Mouse (Mus musculus) kidney, embryonic 15.5 days (tissue): ENCODE data around the gene Gpx4. TPM values are rescaled to one million over a fixed set of nuclear protein-coding genes. Genes with fewer than 3 reads are reported as not detected.
A peak's percentile ranks its signal among the peaks of the same experiment; 100 is the strongest.

Experiments used
- ATAC-seq: fragments of 200-750 bp; cut with Nextera tagmentation; replicated peaks from 2 replicates; pipeline ENCODE4 v1.8.0; 2017; ENCODE audit warnings: moderate TSS enrichment; ENCODE audit not compliant: low FRiP score
- H3K27ac ChIP-seq: fragments of 300-500 bp; sonication (generic); 2 replicates; pipeline ENCODE4 v1.5.1; 2015; ENCODE audit warnings: mild to moderate bottlenecking, inconsistent platforms
- H3K27me3 ChIP-seq: fragments of 300-500 bp; sonication (generic); 2 replicates; pipeline ENCODE4 v1.6.1; 2015; ENCODE audit warnings: inconsistent platforms
- H3K36me3 ChIP-seq: fragments of 300-500 bp; sonication (generic); 2 replicates; pipeline ENCODE4 v1.6.1; 2015; ENCODE audit warnings: inconsistent platforms
- H3K4me1 ChIP-seq: fragments of 300-500 bp; sonication (generic); 2 replicates; pipeline ENCODE4 v1.6.1; 2015; ENCODE audit warnings: inconsistent platforms
- H3K4me2 ChIP-seq: fragments of 300-500 bp; sonication (generic); 2 replicates; pipeline ENCODE4 v1.6.1; 2015; ENCODE audit warnings: moderate library complexity, mild to moderate bottlenecking, inconsistent platforms
- H3K4me3 ChIP-seq: fragments of 300-500 bp; sonication (generic); replicated peaks from 2 replicates; pipeline ENCODE4 v1.5.1; 2015; ENCODE audit warnings: mild to moderate bottlenecking, inconsistent platforms
- H3K9ac ChIP-seq: fragments of 300-500 bp; sonication (generic); 2 replicates; pipeline ENCODE4 v1.6.1; 2015; ENCODE audit warnings: mild to moderate bottlenecking, inconsistent platforms
- H3K9me3 ChIP-seq: fragments of 300-500 bp; sonication (generic); replicated peaks from 2 replicates; pipeline ENCODE4 v1.6.1; 2016; ENCODE audit warnings: inconsistent platforms
- WGBS: fragments of 180-500 bp; shearing (Covaris S2); methylation state at CpG from one replicate; pipeline ENCODE4 v1.1.7; 2015; ENCODE audit warnings: mixed read lengths; 5-methylcytosine and 5-hydroxymethylcytosine counted together
- polyA plus RNA-seq: library from polyadenylated mRNA; unstranded; fragments of >200 nt; fragmentation: Nextera tagmentation; extraction: Ambion mirVana; gene quantifications from 2 replicates; pipeline ENCODE4 v1.2.1, GENCODE M21; 2015

The Gpx4 gene
- polyA plus RNA-seq = 581 and 603 TPM in 2 replicates

DNA sequence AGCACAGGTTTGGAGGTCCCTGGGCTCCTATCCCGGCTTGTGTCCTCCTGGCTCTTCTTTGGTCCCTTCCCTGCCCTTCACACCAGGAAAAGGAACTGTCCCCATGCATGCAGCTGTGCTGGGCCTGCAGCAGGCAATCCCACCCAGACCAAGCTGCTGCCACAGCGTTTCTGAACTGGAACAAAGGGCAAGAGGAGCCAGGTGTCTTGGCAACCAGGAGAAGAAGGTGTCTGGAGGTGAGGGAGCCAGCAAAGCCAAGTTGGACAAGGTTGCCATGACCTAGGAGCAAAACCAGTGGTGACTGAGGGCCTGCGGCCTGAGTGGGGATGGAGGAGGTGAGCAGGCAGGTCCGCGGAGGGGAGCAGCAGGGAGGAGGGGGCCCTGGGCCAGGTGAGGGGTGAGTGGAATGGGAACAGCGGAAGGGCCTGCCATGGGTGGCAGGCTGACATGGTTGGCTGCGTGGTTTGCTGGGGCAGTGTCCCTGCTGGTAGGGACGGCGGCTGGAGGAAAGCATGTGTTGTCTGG, at the start of gene Gpx4:
TSS of gene Gpx4 (plus strand) at position 126 of the 525 bp plus-strand sequence.
- Histone ChIP-seq H3K4me2 (no peak within 1 kb of the TSS), H3K27me3 (no peaks in the 10 kb centered on the region), H3K36me3 (no peaks in the 10 kb centered on the region), H3K27ac (peak within 1 kb of the TSS; percentile 74), H3K9ac (no peak within 1 kb of the TSS), H3K4me3 (no peak within 1 kb of the TSS), H3K4me1 (peaks cover 46% of the 10 kb centered on the region), H3K9me3 (no peaks in the 10 kb centered on the region)
- WGBS = 27% methylated on average over 9 of the region's 9 CpGs
- no peak; the same call in 1 of the 2 replicates for ATAC-seq

GRCm38 (mm10) chr10:79997819-79998218, 49.1 kb upstream of the Gpx4 start:
- Histone ChIP-seq H3K27ac (no peak overlapping the region), H3K4me3 (peak overlapping the region; percentile 61), H3K4me1 (peaks cover 37% of the 10 kb centered on the region), H3K9ac (no peak overlapping the region; the same call in 1 of the 2 replicates), H3K36me3 (peaks cover 24% of the 10 kb centered on the region), H3K4me2 (peak overlapping the region; percentile 87), H3K27me3 (peaks cover 16% of the 10 kb centered on the region), H3K9me3 (no peaks in the 10 kb centered on the region)
- WGBS = 13% methylated on average over 15 of the region's 15 CpGs
- ATAC-seq = no peak

GRCm38 (mm10) chr10:80001945-80002344, 45.0 kb upstream of the Gpx4 start:
- Histone ChIP-seq H3K36me3 (no peaks in the 10 kb centered on the region), H3K9me3 (no peaks in the 10 kb centered on the region), H3K4me2 (no peak overlapping the region), H3K9ac (no peak overlapping the region), H3K4me3 (no peak overlapping the region), H3K27ac (no peak overlapping the region), H3K27me3 (peaks cover 19% of the 10 kb centered on the region), H3K4me1 (peaks cover 37% of the 10 kb centered on the region)
- WGBS = 75% methylated on average over 9 of the region's 9 CpGs
- ATAC-seq = no peak

DNA sequence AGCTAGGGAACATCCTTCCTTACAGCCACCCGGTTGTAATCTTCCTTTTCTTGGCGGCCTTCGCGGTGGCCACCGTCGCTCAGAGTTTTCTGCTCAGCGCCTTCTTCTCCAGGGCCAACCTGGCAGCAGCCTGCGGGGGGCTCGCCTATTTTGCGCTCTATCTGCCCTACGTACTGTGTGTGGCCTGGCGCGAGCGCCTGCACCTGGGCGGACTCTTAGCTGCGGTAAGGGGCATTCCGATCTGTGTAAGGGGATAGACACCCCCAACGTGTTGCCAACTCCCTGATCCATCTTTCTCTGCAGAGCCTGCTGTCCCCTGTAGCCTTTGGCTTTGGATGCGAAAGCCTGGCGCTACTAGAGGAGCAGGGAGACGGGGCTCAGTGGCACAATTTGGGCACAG, 44.1 kb upstream of the Gpx4 start:
- WGBS = 26% methylated on average over 21 of the region's 21 CpGs
- Histone ChIP-seq H3K4me2 (peak overlapping the region; percentile 10; the same call in 1 of the 2 replicates), H3K9me3 (no peaks in the 10 kb centered on the region), H3K36me3 (no peaks in the 10 kb centered on the region), H3K4me1 (peaks cover 29% of the 10 kb centered on the region), H3K4me3 (no peak overlapping the region), H3K9ac (no peak overlapping the region), H3K27ac (no peak overlapping the region), H3K27me3 (peaks cover 19% of the 10 kb centered on the region)
- no peak for ATAC-seq

GRCm38 (mm10) chr10:80003374-80004232, 43.4 kb upstream of the Gpx4 start:
- no peaks in the 10 kb centered on the region for H3K9me3 ChIP-seq
- peaks cover 19% of the 10 kb centered on the region for H3K27me3 ChIP-seq
- H3K4me3 ChIP-seq = no peak overlapping the region
- H3K36me3 ChIP-seq = peaks cover 3% of the 10 kb centered on the region; the same call in 1 of the 2 replicates
- H3K4me1 ChIP-seq = peaks cover 21% of the 10 kb centered on the region
- whole genome bisulfite sequencing = 62% methylated on average over 9 of the region's 9 CpGs
- no peak for ATAC-seq
- H3K4me2 ChIP-seq = no peak overlapping the region
- H3K9ac ChIP-seq = no peak overlapping the region
- no peak overlapping the region for H3K27ac ChIP-seq

- no peak overlapping the region for H3K27ac ChIP-seq
- H3K36me3 ChIP-seq = peaks cover 7% of the 10 kb centered on the region; the same call in 1 of the 2 replicates
- H3K9me3 ChIP-seq = no peaks in the 10 kb centered on the region
- H3K4me3 ChIP-seq = no peak overlapping the region
- no peak overlapping the region for H3K9ac ChIP-seq
- WGBS = 86% methylated on average over 8 of the region's 8 CpGs
- peaks cover 19% of the 10 kb centered on the region for H3K4me1 ChIP-seq
- H3K27me3 ChIP-seq = peaks cover 19% of the 10 kb centered on the region
- H3K4me2 ChIP-seq = no peak overlapping the region
- no peak for ATAC-seq
Measured at GRCm38 (mm10) chr10:80004233-80004705, 42.7 kb upstream of the Gpx4 start.

- Histone ChIP-seq H3K4me1 (peaks cover 12% of the 10 kb centered on the region; the same call in 1 of the 2 replicates), H3K36me3 (peaks cover 30% of the 10 kb centered on the region), H3K4me2 (no peak overlapping the region), H3K4me3 (no peak overlapping the region), H3K9me3 (peaks cover 3% of the 10 kb centered on the region; the same call in 1 of the 2 replicates), H3K27me3 (peaks cover 46% of the 10 kb centered on the region), H3K9ac (no peak overlapping the region), H3K27ac (no peak overlapping the region)
- no peak for ATAC-seq
- 82% methylated on average over 6 of the region's 6 CpGs for WGBS
Measured at GRCm38 (mm10) chr10:80011740-80012139, 35.2 kb upstream of the Gpx4 start.

- no peak for ATAC-seq
- Histone ChIP-seq H3K9ac (no peak overlapping the region), H3K4me1 (peaks cover 14% of the 10 kb centered on the region), H3K9me3 (peaks cover 3% of the 10 kb centered on the region; the same call in 1 of the 2 replicates), H3K27me3 (peaks cover 50% of the 10 kb centered on the region), H3K36me3 (peaks cover 27% of the 10 kb centered on the region), H3K4me3 (no peak overlapping the region), H3K27ac (no peak overlapping the region), H3K4me2 (no peak overlapping the region)
- WGBS = 35% methylated on average over 25 of the region's 25 CpGs
Measured at GRCm38 (mm10) chr10:80013609-80014008, 33.4 kb upstream of the Gpx4 start.

GRCm38 (mm10) chr10:80014484-80015290, 32.3 kb upstream of the Gpx4 start:
- Histone ChIP-seq H3K9me3 (peaks cover 3% of the 10 kb centered on the region; the same call in 1 of the 2 replicates), H3K27ac (no peak overlapping the region), H3K4me2 (no peak overlapping the region; the same call in 1 of the 2 replicates), H3K4me1 (peaks cover 25% of the 10 kb centered on the region), H3K9ac (no peak overlapping the region), H3K27me3 (peaks cover 50% of the 10 kb centered on the region), H3K36me3 (peaks cover 22% of the 10 kb centered on the region), H3K4me3 (no peak overlapping the region)
- ATAC-seq = no peak
- 25% methylated on average over 28 of the region's 28 CpGs for WGBS

DNA sequence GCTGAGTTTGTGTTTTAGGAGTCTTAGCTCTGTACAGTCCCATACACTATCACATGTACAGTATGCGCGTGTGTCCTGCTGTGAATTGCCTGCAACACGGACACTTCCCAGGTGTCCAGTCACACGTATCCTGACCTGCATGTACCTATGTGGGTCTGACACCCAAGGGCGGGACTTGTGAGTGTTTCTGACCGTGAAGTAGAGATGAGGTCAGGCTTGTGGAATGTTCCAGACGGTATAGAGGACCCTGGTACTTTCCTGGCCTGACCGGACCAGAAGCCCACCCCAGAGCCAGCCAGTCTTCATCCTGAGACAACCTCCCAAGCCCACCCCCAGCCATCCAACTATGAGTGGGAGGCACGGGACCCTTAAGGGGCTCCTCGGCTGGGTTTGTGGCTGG, 31.4 kb upstream of the Gpx4 start:
- WGBS = 74% methylated on average over 10 of the region's 10 CpGs

GRCm38 (mm10) chr10:80016511-80016910, 30.5 kb upstream of the Gpx4 start, which contains the start of gene Arhgap45:
Gene Arhgap45, plus strand, starts transcription at chr10:80016653.
- no peak within 1 kb of the TSS for H3K4me2 ChIP-seq
- peaks cover 36% of the 10 kb centered on the region for H3K4me1 ChIP-seq
- no peak within 1 kb of the TSS; the same call in 1 of the 2 replicates for H3K4me3 ChIP-seq
- WGBS = 69% methylated on average over 11 of the region's 11 CpGs
- H3K27ac ChIP-seq = no peak within 1 kb of the TSS
- ATAC-seq = no peak
- H3K27me3 ChIP-seq = peaks cover 50% of the 10 kb centered on the region
- no peak within 1 kb of the TSS for H3K9ac ChIP-seq
- H3K36me3 ChIP-seq = peaks cover 4% of the 10 kb centered on the region
- H3K9me3 ChIP-seq = no peaks in the 10 kb centered on the region

More for the DNA sequence above, 31.4 kb upstream of the Gpx4 start:
- peaks cover 13% of the 10 kb centered on the region for H3K36me3 ChIP-seq
- no peak overlapping the region for H3K27ac ChIP-seq
- no peak overlapping the region for H3K9ac ChIP-seq
- no peak for ATAC-seq
- peaks cover 3% of the 10 kb centered on the region; the same call in 1 of the 2 replicates for H3K9me3 ChIP-seq
- no peak overlapping the region for H3K4me3 ChIP-seq
- no peak overlapping the region for H3K4me2 ChIP-seq
- peaks cover 50% of the 10 kb centered on the region for H3K27me3 ChIP-seq
- H3K4me1 ChIP-seq = peaks cover 34% of the 10 kb centered on the region
